Mouse (Mus musculus) CH12.LX (cell line): ENCODE results near the gene Amigo1. TPM values are rescaled to one million over a fixed set of nuclear protein-coding genes. Genes with fewer than 3 reads are reported as not detected.

Source experiments
- DNase-seq: peaks from one replicate; pipeline ENCODE4 v3.0.0-alpha.2; 2013; ENCODE audit errors: extremely low read depth
- H3K27ac ChIP-seq: 2 replicates; pipeline ENCODE4 v1.5.1; 2012; ENCODE audit warnings: low read depth, mild to moderate bottlenecking, control low read depth, moderate library complexity; ENCODE audit not compliant: insufficient read depth
- H3K27me3 ChIP-seq: replicated peaks from 2 replicates; pipeline ENCODE3; 2012; ENCODE audit warnings: inconsistent platforms
- H3K36me3 ChIP-seq, 2 experiments: replicated peaks in 1 of 2; 2 replicates each; pipeline versions ENCODE3 to v1.6.1; 2012; ENCODE audit warnings: inconsistent platforms in 1 of 2, low read length in 1 of 2, mild to moderate bottlenecking in 1 of 2, mixed read lengths in 1 of 2, moderate library complexity in 1 of 2; ENCODE audit not compliant: control insufficient read depth in 1 of 2, insufficient read depth in 1 of 2
- H3K4me1 ChIP-seq, 2 experiments: 2 replicates each; pipeline ENCODE4 v1.6.1; 2012; ENCODE audit warnings: inconsistent platforms in 1 of 2, moderate library complexity in 1 of 2; ENCODE audit not compliant: insufficient read depth in 2 of 2, control insufficient read depth in 1 of 2
- H3K4me2 ChIP-seq: 2 replicates; pipeline ENCODE4 v1.6.1; 2012; ENCODE audit warnings: low read depth, mild to moderate bottlenecking, control low read depth; ENCODE audit not compliant: poor library complexity, insufficient read depth, severe bottlenecking
- H3K4me3 ChIP-seq, 3 experiments: fragments of 150-350 bp in 1 of 3; sonication (generic) in 1 of 3; replicated peaks in 1 of 3; 2 replicates each; pipeline versions ENCODE3 to v1.5.1; 2011 to 2012; ENCODE audit warnings: low read depth in 2 of 3, low read length in 2 of 3, mild to moderate bottlenecking in 2 of 3, moderate library complexity in 2 of 3, control low read depth in 1 of 3, improper control_type of control experiment in 1 of 3, inconsistent platforms in 1 of 3, mixed read lengths in 1 of 3; ENCODE audit not compliant: poor library complexity in 1 of 3
- H3K79me2 ChIP-seq: replicated peaks from 2 replicates; pipeline ENCODE4 v1.6.1; 2012; ENCODE audit warnings: mild to moderate bottlenecking, moderate library complexity; ENCODE audit not compliant: control insufficient read depth, poor library complexity, insufficient read depth, severe bottlenecking; ENCODE audit errors: extremely low read depth
- H3K9ac ChIP-seq: 2 replicates; pipeline ENCODE4 v1.6.1; 2012; ENCODE audit warnings: low read depth, mild to moderate bottlenecking, control low read depth, moderate library complexity; ENCODE audit not compliant: insufficient read depth
- H3K9me3 ChIP-seq: replicated peaks from 2 replicates; pipeline ENCODE3; 2012; ENCODE audit warnings: low read length, inconsistent platforms, mixed read lengths
- BHLHE40 ChIP-seq: IDR thresholded peaks from 2 replicates; pipeline ENCODE4 v1.6.1; 2011; ENCODE audit warnings: mild to moderate bottlenecking, low read depth, low read length, improper control_type of control experiment
- CHD1 ChIP-seq: IDR thresholded peaks from 2 replicates; pipeline ENCODE4 v1.6.1; 2012; ENCODE audit warnings: low read depth, low read length, improper control_type of control experiment, inconsistent platforms
- CHD2 ChIP-seq: IDR thresholded peaks from 2 replicates; pipeline ENCODE4 v1.6.1; 2011; ENCODE audit warnings: low read length, improper control_type of control experiment
- CTCF ChIP-seq, 2 experiments: IDR thresholded peaks in 1 of 2; conservative IDR thresholded peaks in 1 of 2; 2 replicates each; pipeline ENCODE4 v1.5.1; 2011 to 2012; ENCODE audit warnings: low read depth in 2 of 2, low read length in 2 of 2, improper control_type of control experiment in 1 of 2, inconsistent platforms in 1 of 2, mild to moderate bottlenecking in 1 of 2, moderate library complexity in 1 of 2
- E2F4 ChIP-seq: IDR thresholded peaks from 2 replicates; pipeline ENCODE4 v1.6.1; 2011; ENCODE audit warnings: low read depth, low read length, improper control_type of control experiment; ENCODE audit not compliant: insufficient replicate concordance
- EP300 ChIP-seq: IDR thresholded peaks from 2 replicates; pipeline ENCODE4 v1.6.1; 2011; ENCODE audit warnings: low read length, improper control_type of control experiment
- GABPA ChIP-seq: IDR thresholded peaks from 2 replicates; pipeline ENCODE4 v1.6.1; 2012; ENCODE audit warnings: low read depth, low read length, improper control_type of control experiment, inconsistent platforms; ENCODE audit not compliant: insufficient replicate concordance
- HCFC1 ChIP-seq: IDR thresholded peaks from 2 replicates; pipeline ENCODE4 v1.6.1; 2012; ENCODE audit warnings: low read depth, mild to moderate bottlenecking, inconsistent platforms, low read length, improper control_type of control experiment
- IRF4 ChIP-seq: IDR thresholded peaks from 2 replicates; pipeline ENCODE4 v1.6.1; 2014; ENCODE audit warnings: low read depth, mild to moderate bottlenecking, inconsistent platforms, low read length, improper control_type of control experiment
- JUN ChIP-seq: IDR thresholded peaks from 2 replicates; pipeline ENCODE4 v1.6.1; 2011; ENCODE audit warnings: low read depth, mild to moderate bottlenecking, low read length, improper control_type of control experiment, moderate library complexity; ENCODE audit not compliant: insufficient read depth
- MAX ChIP-seq: IDR thresholded peaks from 2 replicates; pipeline ENCODE4 v1.6.1; 2011; ENCODE audit warnings: low read length, improper control_type of control experiment
- MXI1 ChIP-seq: IDR thresholded peaks from 2 replicates; pipeline ENCODE4 v1.6.1; 2011; ENCODE audit warnings: mild to moderate bottlenecking, low read depth, low read length, improper control_type of control experiment
- NELFE ChIP-seq: IDR thresholded peaks from 2 replicates; pipeline ENCODE4 v1.6.1; 2011; ENCODE audit warnings: low read depth, low read length, improper control_type of control experiment
- RAD21 ChIP-seq: IDR thresholded peaks from 2 replicates; pipeline ENCODE4 v1.6.1; 2011; ENCODE audit warnings: low read depth, mild to moderate bottlenecking, low read length, improper control_type of control experiment, moderate library complexity
- TCF12 ChIP-seq: IDR thresholded peaks from 2 replicates; pipeline ENCODE4 v1.6.1; 2014; ENCODE audit warnings: low read depth, mild to moderate bottlenecking, inconsistent platforms, low read length, improper control_type of control experiment
- USF1 ChIP-seq: IDR thresholded peaks from 2 replicates; pipeline ENCODE4 v1.6.1; 2014; ENCODE audit warnings: low read depth, mild to moderate bottlenecking, inconsistent platforms, low read length, improper control_type of control experiment
- dilution Hi-C: fragments of 300-500 bp; cut with MboI; formaldehyde crosslinking; loops from 2 replicates; pipeline ENCODE4 v1.14.3; 2020; ENCODE audit warnings: low sequenced_read_pairs; ENCODE audit not compliant: extremely low pct_unique_long_range_greater_than_20kb, extremely low pct_ligation_motif_present
- in situ Hi-C: fragments of 300-500 bp; cut with MboI; formaldehyde crosslinking; loops from 3 replicates; pipeline ENCODE4 v1.14.3; 2019; ENCODE audit warnings: low sequenced_read_pairs, low pct_ligation_motif_present, low pct_unique_long_range_greater_than_20kb, mixed read lengths
- polyA plus RNA-seq: library from polyadenylated mRNA; unstranded; fragments of >175 nt; gene quantifications from 2 replicates; pipeline ENCODE4 v1.2.1, GENCODE M21; 2012; ENCODE audit warnings: low read depth; ENCODE audit not compliant: insufficient read length
- total RNA-seq, 2 experiments: library from RNA; depleted of rRNA; stranded (reverse); fragments of 300-350 nt in 1 of 2; fragments of >200 nt in 1 of 2; gene quantifications; 2 replicates each; pipeline ENCODE4 v1.2.3; 2012 to 2014

The Amigo1 gene
- total and polyA plus RNA-seq, 3 experiments, result 0.21 to 0.59 TPM; not detected in 1

DNA sequence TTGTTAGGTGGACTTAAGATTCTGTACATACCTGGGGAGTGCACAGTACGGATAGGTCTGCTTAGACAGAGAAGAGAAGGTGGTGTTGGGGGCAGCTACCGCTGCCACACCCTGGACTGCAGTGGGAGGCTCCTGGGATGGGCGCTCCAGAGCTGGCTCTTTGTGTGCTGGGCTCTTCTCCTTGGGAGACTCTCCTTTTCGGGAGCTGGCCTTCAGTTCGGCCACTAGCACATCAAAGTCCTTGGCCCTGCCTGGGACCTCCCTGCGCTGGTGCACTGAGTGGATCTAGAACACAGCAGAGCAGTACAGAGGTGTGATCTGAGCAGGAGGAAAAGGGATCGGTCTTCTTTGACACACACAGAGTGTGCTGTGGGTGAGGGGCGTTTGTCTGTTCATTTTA is 19.5 kb downstream of the Amigo1 start:
- Histone ChIP-seq H3K27ac (no peak overlapping the region), H3K4me3 (no peak overlapping the region), H3K4me2 (no peak overlapping the region), H3K9ac (no peak overlapping the region), H3K36me3 (peaks cover 24 to 67% of the 10 kb centered on the region in 2 experiments), H3K27me3 (no peaks in the 10 kb centered on the region), H3K9me3 (no peaks in the 10 kb centered on the region), H3K79me2 (no peaks in the 10 kb centered on the region), H3K4me1 (peaks cover 5 to 30% of the 10 kb centered on the region in 2 experiments; a peak in 3 of 4 replicates)
- in situ Hi-C loops, result loop anchor here (5.0 kb wide), 1 partner anchor 38 kb away; no protein-coding TSS in a partner anchor
- DNase-seq, result no peak
- dilution Hi-C loops, result no loop called here
- TF ChIP-seq MAX (no peak), CTCF (conservative IDR thresholded peaks at IDR 0.05 in 1 of 2, IDR thresholded peaks at IDR 0.05 in 1 of 2; ENCODE audit: low read depth in 2 of 2, low read length in 2 of 2) (no peak)

GRCm38 (mm10) chr3:108206731-108207375 is 20.7 kb downstream of the Amigo1 start:
- TF ChIP-seq GABPA, result no peak
- TF ChIP-seq CHD2, result no peak
- no peak for TF ChIP-seq CHD1
- no peak for TF ChIP-seq USF1
- no peak for TF ChIP-seq RAD21
- no peak for TF ChIP-seq MXI1
- no peak for TF ChIP-seq CTCF (conservative IDR thresholded peaks at IDR 0.05 in 1 of 2, IDR thresholded peaks at IDR 0.05 in 1 of 2; ENCODE audit: low read depth in 2 of 2, low read length in 2 of 2)
- no peak for TF ChIP-seq EP300
- TF ChIP-seq BHLHE40, result no peak
- no peak for TF ChIP-seq JUN
- TF ChIP-seq TCF12, result no peak
- no peak for TF ChIP-seq E2F4
- TF ChIP-seq HCFC1, result no peak
- TF ChIP-seq NELFE, result no peak
- TF ChIP-seq IRF4, result no peak
- no peak overlapping the region for H3K4me3 ChIP-seq
- no peak for DNase-seq
- no peak overlapping the region for H3K9ac ChIP-seq
- H3K4me1 ChIP-seq, result peaks cover 5 to 26% of the 10 kb centered on the region in 2 experiments; a peak in 3 of 4 replicates
- in situ Hi-C loops, result loop anchor here (5.0 kb wide), 1 partner anchor 40 kb away; no protein-coding TSS in a partner anchor
- dilution Hi-C loops, result no loop called here
- H3K79me2 ChIP-seq, result no peaks in the 10 kb centered on the region
- no peak overlapping the region for H3K27ac ChIP-seq
- H3K27me3 ChIP-seq, result peaks cover 8% of the 10 kb centered on the region
- H3K36me3 ChIP-seq, result peaks cover 24 to 64% of the 10 kb centered on the region in 2 experiments
- no peak overlapping the region for H3K4me2 ChIP-seq
- no peaks in the 10 kb centered on the region for H3K9me3 ChIP-seq
